Mouse (Mus musculus) megakaryocyte progenitor cell, adult 5-6 weeks (primary cell): Measurements from ENCODE around the gene Sugp1. TPM values are rescaled to one million over a fixed set of nuclear protein-coding genes. Genes with fewer than 3 reads are reported as not detected.
"Not testable (repeated sequence)": the region's sequence is repeated elsewhere in the genome, so short reads cannot be mapped to it uniquely, and the experiment has no call there.

Experiments used
- ATAC-seq: replicated peaks from 2 replicates; pipeline ENCODE4 v1.8.0; 2016; ENCODE audit warnings: mild to moderate bottlenecking, moderate TSS enrichment, inconsistent platforms; ENCODE audit not compliant: poor library complexity
- total RNA-seq, 2 experiments: library from RNA; stranded (forward) in 1 of 2; stranded (reverse) in 1 of 2; fragments of 157-497, 149-512 nt in 1 of 2; fragments of 200-1000 nt in 1 of 2; gene quantifications; 2 replicates each; pipeline versions ENCODE4 v1.2.3 to v1.2.4; 2015 to 2017

Sugp1 gene
- total RNA-seq (2015) (8.4 and 11.4 TPM in 2 replicates), total RNA-seq (2017) (22.2 and 32.1 TPM in 2 replicates)

- ATAC-seq, result peak; percentile 94
These were observed at the start of gene Sugp1, which contains the start of gene Mau2 for GRCm38 (mm10) chr8:70042583-70043455. Gene Sugp1 (plus strand): TSS chr8:70042813. Gene Mau2 (minus strand): TSS chr8:70042734.

- no peak for ATAC-seq
These were observed 47.2 kb upstream of the Sugp1 start for GRCm38 (mm10) chr8:69995422-69995775.

- peak; percentile 85 for ATAC-seq
These were observed 46.6 kb upstream of the Sugp1 start, which contains the start of gene Gatad2a for GRCm38 (mm10) chr8:69995776-69996588. Gene Gatad2a (minus strand): TSS chr8:69996384.

- no peak for ATAC-seq
These were observed 45.9 kb upstream of the Sugp1 start for GRCm38 (mm10) chr8:69996589-69997285.

- ATAC-seq, result no peak
These were observed 43.9 kb upstream of the Sugp1 start for GRCm38 (mm10) chr8:69998706-69999105.

GRCm38 (mm10) chr8:69999236-69999635 is 43.4 kb upstream of the Sugp1 start:
- no peak for ATAC-seq

GRCm38 (mm10) chr8:70000226-70000625 is 42.4 kb upstream of the Sugp1 start:
- no peak for ATAC-seq

GRCm38 (mm10) chr8:70001176-70001891 is 41.3 kb upstream of the Sugp1 start:
- peak; percentile 84 for ATAC-seq

GRCm38 (mm10) chr8:70001892-70002191 is 40.8 kb upstream of the Sugp1 start:
- not testable (repeated sequence) for ATAC-seq

- 0 out of 2 replicates have a peak, but pooled peaks have one; percentile 9 for ATAC-seq
These were observed 39.4 kb upstream of the Sugp1 start for GRCm38 (mm10) chr8:70003204-70003657.

GRCm38 (mm10) chr8:70004345-70004744 is 38.3 kb upstream of the Sugp1 start:
- ATAC-seq, result no peak

- no peak for ATAC-seq
These were observed 37.4 kb upstream of the Sugp1 start for GRCm38 (mm10) chr8:70005178-70005577.

- ATAC-seq, result not testable (repeated sequence)
These were observed 31.8 kb upstream of the Sugp1 start for GRCm38 (mm10) chr8:70010796-70011195.

- no peak for ATAC-seq
These were observed 30.3 kb upstream of the Sugp1 start for GRCm38 (mm10) chr8:70012350-70012749.

GRCm38 (mm10) chr8:70012763-70013162 is 29.9 kb upstream of the Sugp1 start:
- peak; percentile 73 for ATAC-seq

GRCm38 (mm10) chr8:70015017-70015416 is 27.6 kb upstream of the Sugp1 start:
- no peak for ATAC-seq

- ATAC-seq, result no peak
These were observed 19.0 kb upstream of the Sugp1 start for GRCm38 (mm10) chr8:70023596-70023995.

- ATAC-seq, result no peak
These were observed 16.5 kb upstream of the Sugp1 start for GRCm38 (mm10) chr8:70026151-70026550.

GRCm38 (mm10) chr8:70030255-70030654 is 12.4 kb upstream of the Sugp1 start:
- no peak for ATAC-seq

GRCm38 (mm10) chr8:70037994-70038393 is 4.6 kb upstream of the Sugp1 start:
- ATAC-seq, result peak; percentile 34
